Mouse (Mus musculus): ENCODE measurements around the gene Wnt3. TPM values are rescaled to one million over a fixed set of nuclear protein-coding genes. Genes with fewer than 3 reads are reported as not detected.

Wnt3 gene
- polyA plus RNA-seq, 1 experiment from 2014 or later, result 0.51 TPM

- Histone ChIP-seq H3K27ac (ENCODE audit: low read depth, low read length) (no peak overlapping the region), H3K4me3 (ENCODE audit: low read depth, low read length) (no peak overlapping the region), H3K9me3 (ENCODE audit: control insufficient read depth) (no peaks in the 10 kb centered on the region), H3K4me2 (replicated peaks; ENCODE audit: low read depth) (no peak overlapping the region), H3K27me3 (replicated peaks; ENCODE audit: control insufficient read depth, insufficient read depth, low read length) (no peaks in the 10 kb centered on the region), H3K4me1 (replicated peaks; ENCODE audit: control insufficient read depth, insufficient read depth, low read length) (no peaks in the 10 kb centered on the region), H3K9ac (ENCODE audit: low read depth, low read length) (no peak overlapping the region), H3K36me3 (ENCODE audit: control insufficient read depth, insufficient read depth) (peaks cover 27% of the 10 kb centered on the region)
- no peak for ATAC-seq
- no peak for TF ChIP-seq CTCF (IDR thresholded peaks at IDR 0.05; ENCODE audit: low read depth)
- 65% methylated on average over 4 of the region's 4 CpGs for WGBS
Measured at GRCm38 (mm10) chr11:103859933-103860610, 86.1 kb downstream of the Wnt3 start.

- Histone ChIP-seq H3K9ac (ENCODE audit: low read depth, low read length) (no peak overlapping the region), H3K4me1 (replicated peaks; ENCODE audit: control insufficient read depth, insufficient read depth, low read length) (no peaks in the 10 kb centered on the region), H3K4me3 (ENCODE audit: low read depth, low read length) (no peak overlapping the region), H3K27ac (ENCODE audit: low read depth, low read length) (no peak overlapping the region), H3K36me3 (ENCODE audit: control insufficient read depth, insufficient read depth) (peaks cover 22% of the 10 kb centered on the region; the same call in 1 of the 2 replicates), H3K9me3 (ENCODE audit: control insufficient read depth) (no peaks in the 10 kb centered on the region), H3K4me2 (replicated peaks; ENCODE audit: low read depth) (no peak overlapping the region), H3K27me3 (replicated peaks; ENCODE audit: control insufficient read depth, insufficient read depth, low read length) (no peaks in the 10 kb centered on the region)
- 52% methylated on average over 8 of the region's 8 CpGs for WGBS
- TF ChIP-seq CTCF (IDR thresholded peaks at IDR 0.05; ENCODE audit: low read depth), result no peak
- no peak for ATAC-seq
Measured at GRCm38 (mm10) chr11:103862951-103863350, 89.0 kb downstream of the Wnt3 start.

DNA sequence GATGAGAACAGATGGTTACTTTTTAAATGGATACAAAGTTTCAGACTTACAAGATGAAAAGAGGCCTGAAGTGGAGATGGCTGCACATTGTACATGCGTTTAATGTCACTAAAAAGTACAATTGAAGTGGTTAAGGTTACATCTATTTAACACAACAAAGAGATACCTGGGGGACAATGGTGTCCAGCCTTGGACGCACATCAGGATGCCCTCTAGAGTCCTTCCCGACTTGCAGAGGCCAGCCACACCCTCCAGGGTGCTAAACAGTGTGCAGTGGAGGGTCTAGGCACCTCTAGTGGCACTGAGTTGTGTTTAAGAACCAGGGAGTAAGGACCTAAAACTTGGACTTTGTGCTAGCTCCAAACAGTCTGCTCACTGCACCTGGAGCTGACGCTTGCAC is 90.5 kb downstream of the Wnt3 start:
- Histone ChIP-seq H3K27ac (ENCODE audit: low read depth, low read length) (no peak overlapping the region), H3K36me3 (ENCODE audit: control insufficient read depth, insufficient read depth) (peaks cover 19% of the 10 kb centered on the region; the same call in 1 of the 2 replicates), H3K27me3 (replicated peaks; ENCODE audit: control insufficient read depth, insufficient read depth, low read length) (no peaks in the 10 kb centered on the region), H3K9ac (ENCODE audit: low read depth, low read length) (no peak overlapping the region), H3K4me3 (ENCODE audit: low read depth, low read length) (no peak overlapping the region), H3K4me2 (replicated peaks; ENCODE audit: low read depth) (no peak overlapping the region), H3K9me3 (ENCODE audit: control insufficient read depth) (no peaks in the 10 kb centered on the region), H3K4me1 (replicated peaks; ENCODE audit: control insufficient read depth, insufficient read depth, low read length) (no peaks in the 10 kb centered on the region)
- no peak for TF ChIP-seq CTCF (IDR thresholded peaks at IDR 0.05; ENCODE audit: low read depth)
- WGBS, result 87% methylated on average over 4 of the region's 4 CpGs
- no peak for ATAC-seq

- WGBS, result 74% methylated on average over 7 of the region's 7 CpGs
- H3K4me1 ChIP-seq (replicated peaks; ENCODE audit: control insufficient read depth, insufficient read depth, low read length), result no peaks in the 10 kb centered on the region
Measured at GRCm38 (mm10) chr11:103865346-103865745, 91.4 kb downstream of the Wnt3 start.

More at GRCm38 (mm10) chr11:103865346-103865745, 91.4 kb downstream of the Wnt3 start:
- Histone ChIP-seq H3K27ac (ENCODE audit: low read depth, low read length) (no peak overlapping the region), H3K4me3 (ENCODE audit: low read depth, low read length) (no peak overlapping the region), H3K36me3 (ENCODE audit: control insufficient read depth, insufficient read depth) (peaks cover 18% of the 10 kb centered on the region; the same call in 1 of the 2 replicates), H3K27me3 (replicated peaks; ENCODE audit: control insufficient read depth, insufficient read depth, low read length) (no peaks in the 10 kb centered on the region), H3K9ac (ENCODE audit: low read depth, low read length) (no peak overlapping the region), H3K9me3 (ENCODE audit: control insufficient read depth) (no peaks in the 10 kb centered on the region), H3K4me2 (replicated peaks; ENCODE audit: low read depth) (no peak overlapping the region)
- no peak for TF ChIP-seq CTCF (IDR thresholded peaks at IDR 0.05; ENCODE audit: low read depth)
- no peak for ATAC-seq

Other genes starting within 250 kb of the Wnt3 start
- not detected in 2 replicates for gene Gm884, start 153.0 kb upstream of the Wnt3 start, polyA plus RNA-seq (2015; fragmentation: Nextera tagmentation; extraction: Ambion mirVana)
- gene Lyzl6, start 135.3 kb upstream of the Wnt3 start, polyA plus RNA-seq (2015; fragmentation: Nextera tagmentation; extraction: Ambion mirVana), result not detected in 2 replicates
- 2.3 and 3.7 TPM in 2 replicates for gene Rprml, start 124.6 kb upstream of the Wnt3 start, polyA plus RNA-seq (2015; fragmentation: Nextera tagmentation; extraction: Ambion mirVana)
- 106 and 113 TPM in 2 replicates for gene Gosr2, start 76.3 kb upstream of the Wnt3 start, polyA plus RNA-seq (2015; fragmentation: Nextera tagmentation; extraction: Ambion mirVana)
- 0.03 and 0.09 TPM in 2 replicates for gene Wnt9b, start 24.3 kb upstream of the Wnt3 start, polyA plus RNA-seq (2015; fragmentation: Nextera tagmentation; extraction: Ambion mirVana)
- gene Nsf, start 179.9 kb downstream of the Wnt3 start, polyA plus RNA-seq (2015; fragmentation: Nextera tagmentation; extraction: Ambion mirVana), result 41.0 and 41.4 TPM in 2 replicates
- 33.4 and 35.4 TPM in 2 replicates for gene Arf2, start 192.6 kb downstream of the Wnt3 start, polyA plus RNA-seq (2015; fragmentation: Nextera tagmentation; extraction: Ambion mirVana)

Measured in intestine, postnatal 0 days (tissue).